Mouse (Mus musculus): Measurements from ENCODE around the gene Igflr1. TPM values are rescaled to one million over a fixed set of nuclear protein-coding genes. Genes with fewer than 3 reads are reported as not detected.

Gene Igflr1
- polyA plus RNA-seq, 1 experiment from 2014 or later: 6.0 TPM

GRCm38 (mm10) chr7:30557901-30558514, 7.2 kb upstream of the Igflr1 start:
- Histone ChIP-seq H3K4me1 (peaks cover 44% of the 10 kb centered on the region), H3K4me3 (replicated peaks) (peak overlapping the region; percentile 71), H3K27ac (no peak overlapping the region), H3K36me3 (peaks cover 44% of the 10 kb centered on the region), H3K4me2 (peak overlapping the region; percentile 92), H3K9ac (peak overlapping the region; percentile 81; the same call in 1 of the 2 replicates), H3K9me3 (replicated peaks) (no peaks in the 10 kb centered on the region), H3K27me3 (no peaks in the 10 kb centered on the region)
- ATAC-seq (replicated peaks; ENCODE audit: low FRiP score): no peak
- 82% methylated on average over 13 of the region's 13 CpGs for WGBS

- no peak for ATAC-seq (replicated peaks; ENCODE audit: low FRiP score)
- H3K4me2 ChIP-seq: peak overlapping the region; percentile 92
- H3K4me1 ChIP-seq: peaks cover 39% of the 10 kb centered on the region
- no peaks in the 10 kb centered on the region for H3K27me3 ChIP-seq
- H3K4me3 ChIP-seq (replicated peaks): peak overlapping the region; percentile 71
- peak overlapping the region; percentile 75 for H3K27ac ChIP-seq
- H3K9ac ChIP-seq: peak overlapping the region; percentile 81
- 13% methylated on average over 12 of the region's 12 CpGs for WGBS
- H3K9me3 ChIP-seq (replicated peaks): no peaks in the 10 kb centered on the region
- peaks cover 44% of the 10 kb centered on the region for H3K36me3 ChIP-seq
Observed at GRCm38 (mm10) chr7:30558656-30559442, 6.4 kb upstream of the Igflr1 start.

GRCm38 (mm10) chr7:30559443-30559954, 5.7 kb upstream of the Igflr1 start, which contains the start of gene Lin37:
TSS of gene Lin37 (minus strand) at chr7:30559838.
- H3K27me3 ChIP-seq: no peaks in the 10 kb centered on the region

GRCm38 (mm10) chr7:30560296-30560695, 4.9 kb upstream of the Igflr1 start:
- 0 out of 2 replicates have a peak overlapping the region, but pooled peaks have one; percentile 14 for H3K9ac ChIP-seq
- no peaks in the 10 kb centered on the region for H3K27me3 ChIP-seq
- peaks cover 39% of the 10 kb centered on the region for H3K36me3 ChIP-seq
- H3K27ac ChIP-seq: peak overlapping the region; percentile 71; the same call in 1 of the 2 replicates
- no peaks in the 10 kb centered on the region for H3K9me3 ChIP-seq (replicated peaks)
- H3K4me3 ChIP-seq (replicated peaks): peak overlapping the region; percentile 71; the same call in 1 of the 2 replicates
- no peak for ATAC-seq (replicated peaks; ENCODE audit: low FRiP score)
- peak overlapping the region; percentile 92 for H3K4me2 ChIP-seq
- 58% methylated on average over 2 of the region's 2 CpGs for WGBS
- H3K4me1 ChIP-seq: peaks cover 44% of the 10 kb centered on the region

More at GRCm38 (mm10) chr7:30559443-30559954, 5.7 kb upstream of the Igflr1 start, which contains the start of gene Lin37:
- WGBS: under 1% methylated on average over 20 of the region's 20 CpGs
- Histone ChIP-seq H3K9me3 (replicated peaks) (no peaks in the 10 kb centered on the region), H3K4me1 (peaks cover 42% of the 10 kb centered on the region), H3K9ac (peak within 1 kb of the TSS; percentile 81), H3K27ac (peak within 1 kb of the TSS; percentile 75), H3K4me2 (peak within 1 kb of the TSS; percentile 92), H3K36me3 (peaks cover 39% of the 10 kb centered on the region), H3K4me3 (replicated peaks) (peak within 1 kb of the TSS; percentile 71)
- ATAC-seq (replicated peaks; ENCODE audit: low FRiP score): peak; percentile 87

- peaks cover 39% of the 10 kb centered on the region for H3K36me3 ChIP-seq
- H3K4me3 ChIP-seq (replicated peaks): peak overlapping the region; percentile 80
- H3K27me3 ChIP-seq: no peaks in the 10 kb centered on the region
- H3K4me2 ChIP-seq: peak overlapping the region; percentile 79
- no peaks in the 10 kb centered on the region for H3K9me3 ChIP-seq (replicated peaks)
- WGBS: under 1% methylated on average over 27 of the region's 27 CpGs
- H3K27ac ChIP-seq: peak overlapping the region; percentile 97
- peak overlapping the region; percentile 73 for H3K9ac ChIP-seq
- no peak for ATAC-seq (replicated peaks; ENCODE audit: low FRiP score)
- H3K4me1 ChIP-seq: peaks cover 44% of the 10 kb centered on the region
Observed at GRCm38 (mm10) chr7:30562526-30563116, 2.6 kb upstream of the Igflr1 start.

GRCm38 (mm10) chr7:30563117-30563905, 1.9 kb upstream of the Igflr1 start, which contains the start of the genes U2af1l4, Gm49396 and Psenen:
TSS of gene U2af1l4 (plus strand) at chr7:30563301.
TSS of gene Gm49396 (plus strand) at chr7:30563344.
TSS of gene Psenen (minus strand) at chr7:30563627.
- H3K4me3 ChIP-seq (replicated peaks): peak within 1 kb of the TSS; percentile 80
- ATAC-seq (replicated peaks; ENCODE audit: low FRiP score): peak; percentile 91
- WGBS: under 1% methylated on average over 45 of the region's 45 CpGs
- H3K36me3 ChIP-seq: peaks cover 42% of the 10 kb centered on the region
- peak within 1 kb of the TSS; percentile 73 for H3K9ac ChIP-seq
- H3K4me1 ChIP-seq: peaks cover 37% of the 10 kb centered on the region
- peak within 1 kb of the TSS; percentile 97 for H3K27ac ChIP-seq
- no peaks in the 10 kb centered on the region for H3K27me3 ChIP-seq
- no peaks in the 10 kb centered on the region for H3K9me3 ChIP-seq (replicated peaks)
- H3K4me2 ChIP-seq: peak within 1 kb of the TSS; percentile 79

GRCm38 (mm10) chr7:30563906-30564280, 1.3 kb upstream of the Igflr1 start:
- Histone ChIP-seq H3K27me3 (no peaks in the 10 kb centered on the region), H3K9me3 (replicated peaks) (no peaks in the 10 kb centered on the region), H3K27ac (peak overlapping the region; percentile 97), H3K4me1 (peaks cover 31% of the 10 kb centered on the region), H3K36me3 (peaks cover 48% of the 10 kb centered on the region), H3K9ac (peak overlapping the region; percentile 73), H3K4me3 (replicated peaks) (peak overlapping the region; percentile 80), H3K4me2 (peak overlapping the region; percentile 79)
- 17% methylated on average over 6 of the region's 6 CpGs for WGBS
- no peak for ATAC-seq (replicated peaks; ENCODE audit: low FRiP score)

- ATAC-seq (replicated peaks; ENCODE audit: low FRiP score): no peak
- Histone ChIP-seq H3K4me2 (no peak overlapping the region), H3K9ac (no peak overlapping the region), H3K27ac (no peak overlapping the region), H3K4me3 (replicated peaks) (no peak overlapping the region), H3K27me3 (no peaks in the 10 kb centered on the region), H3K9me3 (replicated peaks) (no peaks in the 10 kb centered on the region), H3K36me3 (peaks cover 69% of the 10 kb centered on the region), H3K4me1 (peaks cover 22% of the 10 kb centered on the region)
- 75% methylated on average over 9 of the region's 9 CpGs for WGBS
Observed at GRCm38 (mm10) chr7:30566033-30566432, 806 bp downstream of the Igflr1 start.

- Histone ChIP-seq H3K27me3 (no peaks in the 10 kb centered on the region), H3K4me3 (replicated peaks) (no peak overlapping the region), H3K4me1 (peaks cover 11% of the 10 kb centered on the region), H3K36me3 (peaks cover 77% of the 10 kb centered on the region), H3K4me2 (no peak overlapping the region), H3K27ac (no peak overlapping the region), H3K9ac (no peak overlapping the region), H3K9me3 (replicated peaks) (no peaks in the 10 kb centered on the region)
- no peak for ATAC-seq (replicated peaks; ENCODE audit: low FRiP score)
- WGBS: 93% methylated on average over 11 of the region's 11 CpGs
Observed at GRCm38 (mm10) chr7:30567555-30567954, 2.3 kb downstream of the Igflr1 start.

GRCm38 (mm10) chr7:30572389-30572788, 7.2 kb downstream of the Igflr1 start:
- H3K4me1 ChIP-seq: no peaks in the 10 kb centered on the region
- no peak overlapping the region for H3K4me2 ChIP-seq
- H3K9ac ChIP-seq: no peak overlapping the region
- ATAC-seq (replicated peaks; ENCODE audit: low FRiP score): no peak
- no peak overlapping the region for H3K4me3 ChIP-seq (replicated peaks)
- H3K9me3 ChIP-seq (replicated peaks): no peaks in the 10 kb centered on the region
- peaks cover 96% of the 10 kb centered on the region for H3K36me3 ChIP-seq
- WGBS: 92% methylated on average over 5 of the region's 5 CpGs
- H3K27me3 ChIP-seq: no peaks in the 10 kb centered on the region
- H3K27ac ChIP-seq: no peak overlapping the region

- no peak overlapping the region for H3K4me3 ChIP-seq (replicated peaks)
- no peaks in the 10 kb centered on the region for H3K9me3 ChIP-seq (replicated peaks)
- peaks cover 98% of the 10 kb centered on the region for H3K36me3 ChIP-seq
- H3K27me3 ChIP-seq: no peaks in the 10 kb centered on the region
- no peak overlapping the region for H3K27ac ChIP-seq
- H3K4me1 ChIP-seq: no peaks in the 10 kb centered on the region
- WGBS: 74% methylated on average over 2 of the region's 2 CpGs
- ATAC-seq (replicated peaks; ENCODE audit: low FRiP score): no peak
- H3K9ac ChIP-seq: no peak overlapping the region
- H3K4me2 ChIP-seq: no peak overlapping the region
Observed at GRCm38 (mm10) chr7:30572969-30573368, 7.7 kb downstream of the Igflr1 start.
